Mouse (Mus musculus): ENCODE results near the gene Cyfip1.
"Not testable (repeated sequence)": the region's sequence is repeated elsewhere in the genome, so short reads cannot be mapped to it uniquely, and the experiment has no call there.

Cyfip1 gene

DNA sequence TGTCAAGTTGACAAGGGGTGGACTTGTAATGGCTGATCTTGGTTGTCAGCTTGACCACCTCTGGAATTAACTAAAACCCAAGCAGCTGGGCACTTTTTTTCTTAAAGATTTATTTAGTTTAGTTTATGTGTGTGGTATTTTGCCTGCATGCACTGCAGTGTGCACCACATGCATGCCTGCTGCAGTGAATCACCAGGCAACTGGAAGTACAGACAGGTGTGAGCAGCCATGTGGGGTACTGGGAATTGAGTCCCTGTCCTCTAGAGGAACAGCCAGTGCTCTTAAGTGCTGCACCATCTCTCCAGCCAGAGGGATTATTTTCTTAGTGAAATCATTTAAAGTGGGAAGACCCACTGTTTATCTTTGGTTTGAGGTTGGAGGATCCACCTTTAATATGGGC lies 23.5 kb downstream of the Cyfip1 start:
- no peak for DNase-seq (ENCODE audit: low read depth, low spot score)

DNA sequence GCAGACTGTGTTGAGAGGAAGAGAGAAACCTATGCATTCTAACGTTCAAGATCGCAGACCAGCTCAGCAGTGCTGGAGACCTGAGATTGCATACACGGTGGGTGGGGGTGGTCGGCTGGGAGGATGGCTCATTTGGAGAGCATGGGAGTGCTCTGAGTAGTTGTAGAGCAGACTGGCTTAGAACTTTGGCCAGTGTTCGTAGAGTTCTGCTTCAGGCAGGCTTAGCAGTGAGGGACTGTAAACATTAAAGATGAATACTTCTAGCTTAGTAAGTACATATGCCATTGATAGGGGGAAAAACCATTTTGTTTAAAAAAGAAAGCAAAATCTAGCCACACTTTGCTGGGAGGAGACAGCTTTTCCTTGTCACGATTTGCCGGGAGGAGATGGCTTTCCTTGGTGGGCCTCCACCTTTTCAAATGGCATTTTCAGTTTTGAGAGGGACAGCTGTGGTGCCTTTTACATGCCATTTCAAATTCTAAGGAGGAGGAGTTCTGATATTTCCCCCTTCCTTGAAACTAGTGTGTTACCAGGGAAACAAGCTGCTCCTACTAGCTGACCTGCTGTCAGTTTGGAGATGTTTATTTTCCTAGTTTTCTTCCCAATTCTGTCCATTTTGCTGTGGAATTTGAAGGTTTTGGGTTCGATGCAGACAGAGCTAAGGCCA lies 24.3 kb downstream of the Cyfip1 start:
- no peak for DNase-seq (ENCODE audit: low read depth, low spot score)

DNA sequence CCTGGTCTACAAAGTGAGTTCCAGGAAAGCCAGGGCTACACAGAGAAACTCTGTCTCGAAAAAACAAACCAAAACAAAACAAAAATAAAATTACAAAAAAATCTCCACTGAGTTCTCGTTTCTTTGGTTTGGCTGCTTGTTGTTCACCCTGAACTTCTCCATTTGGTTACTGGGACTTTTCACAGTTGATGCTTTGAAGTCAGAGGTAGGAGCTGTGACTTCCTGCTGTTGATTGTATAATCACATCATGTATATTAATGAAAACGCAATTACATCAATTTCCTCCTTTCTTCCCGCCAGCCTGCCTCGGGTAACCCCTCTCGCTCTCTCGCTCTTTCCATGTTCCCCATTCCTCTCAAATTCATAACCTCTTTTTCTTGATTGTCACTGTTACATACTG lies 26.7 kb downstream of the Cyfip1 start:
- DNase-seq (ENCODE audit: low read depth, low spot score), result no peak

DNA sequence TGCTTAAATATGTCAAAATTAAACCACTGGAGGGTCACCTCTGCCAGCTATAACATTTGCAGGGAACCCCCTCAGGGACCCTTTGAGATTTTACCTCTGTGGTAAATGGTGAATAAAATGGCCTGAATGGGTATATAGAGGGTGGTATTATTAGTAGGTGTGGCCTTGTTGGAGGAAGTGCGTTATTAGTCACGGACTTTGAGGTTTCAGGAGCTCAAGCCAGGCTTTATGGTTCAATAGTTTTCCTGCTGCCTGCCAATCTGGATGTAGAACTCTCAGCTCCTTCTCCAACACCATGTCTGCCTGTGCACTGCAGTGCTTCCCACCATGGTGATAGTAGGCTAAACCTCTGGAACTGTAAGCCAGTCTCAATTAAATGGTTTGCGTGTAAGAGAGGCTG lies 27.7 kb downstream of the Cyfip1 start:
- no peak for DNase-seq (ENCODE audit: low read depth, low spot score)

DNA sequence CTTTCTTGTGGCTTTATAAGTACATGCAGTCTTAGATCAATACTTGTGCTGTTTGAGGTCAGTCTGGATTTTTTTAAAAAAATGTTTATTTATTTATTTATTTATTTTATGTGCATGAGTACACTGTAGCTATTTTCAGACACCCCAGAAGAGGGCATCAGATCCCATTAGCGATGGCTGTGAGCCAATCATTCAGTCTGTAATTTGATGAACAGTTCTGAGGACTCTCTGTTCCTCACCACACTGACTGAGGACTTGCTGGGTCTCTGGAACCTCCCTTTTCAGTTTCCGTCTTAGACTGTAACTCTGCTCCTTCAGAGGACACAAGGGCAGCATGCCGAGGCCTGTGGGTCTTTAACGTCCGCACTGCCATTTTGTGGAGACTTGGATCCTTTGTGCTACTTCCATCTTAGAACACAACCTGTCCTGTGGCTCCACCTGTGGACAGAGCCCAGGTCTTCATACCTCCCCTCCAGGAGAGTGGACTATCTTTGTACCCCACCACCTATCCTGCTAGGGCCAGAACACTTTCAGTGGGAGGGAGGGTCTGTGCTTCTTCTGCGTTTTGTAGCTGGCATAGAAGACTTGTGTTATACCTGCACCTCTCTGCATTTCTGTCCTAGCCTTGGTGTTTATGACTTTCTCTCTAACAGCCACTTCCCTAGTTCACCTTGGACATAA lies 28.9 kb downstream of the Cyfip1 start:
- no peak for DNase-seq (ENCODE audit: low read depth, low spot score)

DNA sequence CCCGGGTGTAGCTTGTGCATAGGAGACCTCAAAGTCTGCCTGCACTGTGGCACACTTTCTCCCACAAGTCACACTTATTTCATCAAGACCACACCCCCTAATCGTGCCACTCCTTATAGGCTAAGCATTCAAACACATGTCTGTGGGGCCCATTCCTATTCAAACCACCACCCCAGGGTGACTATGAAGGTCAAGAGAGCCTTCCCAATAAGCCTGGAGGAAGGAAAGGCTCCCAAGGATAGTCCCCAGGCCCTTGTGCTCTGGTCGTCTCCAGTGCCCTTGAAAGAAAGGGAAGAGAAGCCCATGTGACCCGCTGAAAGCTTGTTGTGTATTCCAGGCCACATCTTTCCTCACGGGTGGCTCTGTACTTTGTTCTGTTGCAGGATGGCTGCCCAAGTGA lies 29.9 kb downstream of the Cyfip1 start:
- no peak for DNase-seq (ENCODE audit: low read depth, low spot score)

DNA sequence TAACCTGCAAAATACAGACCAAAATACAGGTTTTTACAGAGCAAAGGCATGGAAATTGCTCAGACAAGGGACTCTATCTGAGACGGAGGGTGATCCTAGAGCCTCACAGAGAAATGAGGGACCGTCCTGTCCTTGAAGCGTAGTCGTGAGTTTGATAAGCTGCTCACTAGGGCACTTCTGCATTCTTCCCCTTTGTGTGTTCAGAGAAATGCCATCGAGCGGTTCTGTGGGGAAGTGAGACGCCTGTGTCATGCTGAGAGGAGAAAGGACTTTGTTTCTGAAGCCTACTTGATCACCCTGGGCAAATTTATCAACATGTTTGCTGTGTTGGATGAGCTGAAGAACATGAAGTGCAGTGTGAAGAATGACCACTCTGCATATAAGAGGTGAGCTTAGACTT lies 33.2 kb downstream of the Cyfip1 start:
- no peak for DNase-seq (ENCODE audit: low read depth, low spot score)

DNA sequence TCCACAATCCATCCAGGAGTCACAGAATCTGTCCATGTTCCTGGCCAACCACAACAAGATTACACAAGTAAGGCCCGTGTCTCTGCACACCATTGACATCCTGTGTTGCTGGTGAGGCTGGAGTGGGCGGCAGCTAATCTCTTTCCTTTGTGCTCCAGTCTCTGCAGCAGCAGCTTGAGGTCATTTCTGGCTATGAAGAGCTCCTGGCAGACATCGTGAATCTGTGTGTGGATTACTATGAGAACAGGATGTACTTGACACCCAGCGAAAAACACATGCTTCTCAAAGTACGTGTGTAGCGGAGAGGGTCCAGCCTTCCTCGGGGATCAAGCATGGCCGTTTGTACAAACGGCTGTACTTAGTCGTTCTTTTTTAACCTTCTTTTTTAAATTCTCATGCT lies 36.2 kb downstream of the Cyfip1 start:
- no peak for DNase-seq (ENCODE audit: low read depth, low spot score)

DNA sequence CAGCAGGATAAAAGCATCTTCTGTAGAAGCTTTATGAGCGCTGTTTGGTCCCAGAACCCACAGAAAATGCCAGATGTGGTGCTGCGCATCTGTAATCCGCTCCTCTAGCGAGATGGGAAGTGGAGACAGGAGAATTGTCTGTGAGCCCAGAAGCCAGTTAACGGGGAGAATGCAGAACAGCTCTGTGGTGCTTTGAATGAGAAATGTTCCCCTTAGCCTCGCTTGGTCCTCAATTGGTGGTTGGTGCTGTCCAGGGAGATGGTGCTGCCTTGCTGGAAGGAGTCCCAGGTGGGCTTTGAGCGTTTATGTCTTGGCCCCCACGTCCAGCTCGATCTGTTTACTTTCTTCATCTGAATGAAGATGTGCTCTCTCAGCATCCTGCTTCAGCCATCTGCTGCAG lies 39.3 kb downstream of the Cyfip1 start:
- DNase-seq (ENCODE audit: low read depth, low spot score), result no peak

DNA sequence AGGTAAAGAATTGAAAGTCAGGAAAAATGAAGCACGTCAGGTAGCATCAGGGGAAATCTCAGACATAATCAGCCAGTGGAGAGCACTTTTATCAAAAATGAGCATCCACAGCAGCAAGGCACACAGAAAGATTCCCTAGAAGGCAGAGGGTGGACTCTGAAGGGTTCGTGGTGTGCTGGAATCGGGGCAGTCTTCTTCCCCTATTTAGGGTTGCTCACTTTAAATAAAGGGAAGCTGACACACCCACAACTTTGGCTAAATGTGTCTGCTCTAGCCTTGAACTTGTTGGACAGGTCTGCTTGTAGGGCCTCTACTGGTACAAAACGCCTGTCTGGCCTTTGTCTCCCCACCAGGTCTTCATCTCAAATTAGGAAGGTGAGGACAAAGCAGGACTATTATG lies 47.1 kb downstream of the Cyfip1 start:
- no peak for DNase-seq (ENCODE audit: low read depth, low spot score)

DNA sequence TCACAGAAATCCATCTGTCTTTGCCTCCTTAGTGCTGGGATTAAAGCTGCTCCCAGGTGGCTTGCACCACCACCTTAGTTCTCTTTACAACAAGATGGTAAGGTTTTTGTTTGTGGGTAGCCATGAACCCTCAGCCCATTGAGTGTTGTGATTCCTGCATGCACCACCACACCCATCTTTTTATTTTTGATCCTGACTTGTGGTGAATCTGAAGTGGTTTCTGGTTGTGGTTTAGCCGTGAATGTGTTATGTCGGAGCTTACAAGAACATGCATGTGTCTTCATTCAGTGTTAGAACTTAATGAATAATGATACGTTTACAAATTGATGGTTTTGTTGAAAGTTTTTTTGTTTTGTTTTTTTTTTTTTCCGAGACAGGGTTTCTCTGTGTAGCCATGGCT lies 48.5 kb downstream of the Cyfip1 start:
- peak; percentile 70 for DNase-seq (ENCODE audit: low read depth, low spot score)

DNA sequence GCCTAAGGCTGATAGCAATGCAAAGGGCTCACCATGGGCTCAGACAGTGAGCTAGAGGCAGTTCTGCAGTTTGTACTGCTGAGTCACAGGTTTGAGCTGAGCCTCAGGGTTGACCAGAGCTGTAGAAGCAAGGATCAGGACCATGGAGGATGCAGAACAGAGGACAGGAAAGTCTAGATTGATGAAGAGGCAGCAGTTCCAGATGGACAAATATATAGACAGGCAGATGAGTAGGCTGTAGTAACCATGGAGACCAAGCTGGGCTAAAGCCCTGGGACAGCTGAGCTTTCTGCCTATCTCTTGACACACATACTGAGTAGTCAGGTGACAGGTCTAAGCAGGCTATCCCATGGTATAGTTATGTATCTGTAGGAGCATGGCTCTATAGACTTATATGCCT lies 49.2 kb downstream of the Cyfip1 start:
- DNase-seq (ENCODE audit: low read depth, low spot score), result no peak

DNA sequence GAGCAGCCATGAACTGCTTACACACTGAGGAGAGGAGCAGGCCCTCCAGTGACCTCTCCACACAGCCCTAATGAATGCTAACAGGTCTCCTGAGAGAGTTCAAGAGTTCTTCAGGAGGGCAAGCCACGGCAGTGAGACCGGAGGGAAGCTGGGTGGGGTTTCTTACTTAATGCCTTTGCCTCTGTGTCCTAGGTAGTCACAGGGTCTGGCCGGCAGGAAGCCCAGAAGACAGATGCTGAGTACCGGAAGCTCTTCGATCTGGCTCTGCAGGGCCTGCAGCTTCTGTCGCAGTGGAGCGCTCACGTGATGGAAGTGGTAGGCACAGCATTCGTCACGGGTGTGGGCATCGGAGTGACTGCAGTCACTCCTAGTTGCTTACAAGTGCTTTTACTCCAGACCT lies 50.3 kb downstream of the Cyfip1 start:
- DNase-seq (ENCODE audit: low read depth, low spot score), result peak; percentile 10

DNA sequence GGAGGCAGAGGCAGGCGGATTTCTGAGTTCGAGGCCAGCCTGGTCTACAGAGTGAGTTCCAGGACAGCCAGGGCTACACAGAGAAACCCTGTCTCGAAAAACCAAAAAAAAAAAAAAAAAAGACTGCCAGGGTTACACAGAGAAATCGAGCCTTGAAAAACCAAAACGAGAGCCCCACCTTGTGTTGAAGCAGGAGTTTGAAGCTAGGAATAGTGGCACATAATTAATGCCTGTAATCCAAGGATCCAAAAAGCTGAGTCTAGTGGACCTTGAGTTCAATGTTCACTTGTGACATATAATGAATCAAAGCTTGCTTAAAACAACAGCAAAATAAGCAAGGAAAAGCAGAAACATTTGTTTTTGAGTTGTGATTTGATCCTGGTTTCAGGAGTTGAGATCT lies 62.2 kb downstream of the Cyfip1 start:
- DNase-seq (ENCODE audit: low read depth, low spot score), result no peak

DNA sequence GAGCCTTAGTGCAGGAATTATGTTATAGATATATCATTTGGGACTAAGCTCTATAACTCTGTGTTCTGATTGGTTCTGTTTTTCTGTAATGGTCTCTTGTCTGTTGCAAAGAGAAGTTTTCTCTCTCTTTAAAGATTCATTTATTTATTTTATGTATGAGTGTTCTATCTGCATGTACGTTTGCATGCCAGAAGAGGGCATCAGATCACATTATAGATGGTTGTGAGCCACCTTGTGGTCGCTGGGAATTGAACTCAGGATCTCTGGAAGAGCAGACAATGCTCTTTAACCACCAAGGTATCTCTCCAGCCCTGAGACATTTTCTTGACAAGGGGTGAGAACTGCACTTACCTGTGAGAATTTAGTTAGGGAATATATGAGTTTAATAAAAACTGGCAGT lies 63.9 kb downstream of the Cyfip1 start:
- no peak for DNase-seq (ENCODE audit: low read depth, low spot score)

DNA sequence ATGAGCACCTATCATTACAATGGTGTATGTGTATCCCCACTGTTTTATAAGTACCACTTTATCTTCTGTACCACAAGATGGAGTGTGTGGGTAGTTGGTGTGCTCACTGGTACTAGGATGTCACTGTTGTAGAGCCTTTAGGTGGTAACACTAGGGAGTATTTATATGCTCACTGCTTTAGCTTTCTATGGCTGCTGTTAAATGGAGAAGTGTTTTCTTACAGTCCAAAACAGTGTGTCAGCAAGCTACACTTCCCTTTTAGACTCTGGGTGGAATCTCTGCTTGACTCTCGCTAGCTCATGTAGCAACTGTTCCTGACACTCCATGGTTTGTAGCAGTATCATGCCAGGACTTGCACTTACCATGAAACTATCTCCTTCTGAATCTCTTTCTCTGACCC lies 68.0 kb downstream of the Cyfip1 start:
- DNase-seq (ENCODE audit: low read depth, low spot score), result no peak

DNA sequence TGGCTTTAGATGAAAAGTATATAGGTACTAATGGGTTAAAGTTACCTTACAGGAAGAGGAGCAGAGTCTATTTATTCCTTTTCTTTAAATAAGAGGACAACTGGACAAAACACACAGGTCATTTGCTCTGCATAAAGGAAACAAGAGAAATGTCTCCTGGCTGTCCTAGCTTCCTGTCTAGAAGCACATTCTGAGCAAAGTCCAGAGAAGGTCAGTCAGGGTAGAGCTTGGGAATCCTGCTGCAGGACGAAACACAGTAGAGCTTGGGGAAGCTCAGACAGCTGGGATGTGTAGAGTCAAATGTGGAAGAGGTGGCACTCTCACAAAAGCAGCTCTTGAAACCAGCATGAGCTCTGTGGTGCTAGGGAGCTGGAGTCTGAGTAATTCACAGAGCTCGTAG lies 68.8 kb downstream of the Cyfip1 start:
- DNase-seq (ENCODE audit: low read depth, low spot score), result no peak

DNA sequence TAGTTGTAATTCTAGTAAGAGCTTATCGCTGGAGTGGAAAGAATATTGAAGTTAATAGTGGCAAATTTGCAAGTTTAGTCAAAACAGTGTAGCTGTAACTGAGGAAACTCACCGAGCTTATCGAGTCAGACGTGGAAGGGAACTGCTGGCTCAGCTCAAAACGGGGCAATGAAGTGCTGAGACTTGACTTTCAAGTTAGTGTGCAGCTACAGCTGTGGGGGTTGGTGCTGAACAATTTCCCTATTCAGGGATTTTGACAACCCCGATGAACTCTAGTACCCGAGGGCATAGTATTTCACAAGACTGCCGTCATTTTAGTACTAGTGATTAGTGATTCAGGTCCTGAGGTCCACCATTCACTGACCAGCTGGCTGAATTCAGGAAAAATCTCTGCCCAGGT lies 69.8 kb downstream of the Cyfip1 start:
- DNase-seq (ENCODE audit: low read depth, low spot score), result peak; percentile 9

DNA sequence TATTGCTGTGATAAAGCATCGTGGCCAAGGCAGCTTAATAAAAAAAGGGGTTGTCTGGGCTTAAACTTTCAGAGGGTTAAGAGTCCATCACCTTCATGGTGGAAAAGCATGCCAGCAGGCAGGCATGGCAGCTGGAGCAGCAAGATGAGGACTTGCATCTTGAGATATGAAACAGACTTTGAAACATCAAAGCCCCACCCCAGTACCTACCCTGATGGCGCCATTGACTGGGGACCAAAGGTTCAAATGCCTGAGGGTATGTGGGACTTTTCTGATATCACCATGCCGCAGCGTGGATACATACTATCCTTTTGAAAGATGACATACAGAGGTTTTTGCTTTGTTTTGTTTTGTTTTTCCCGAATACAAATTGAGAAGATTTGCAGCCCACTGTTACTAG lies 70.6 kb downstream of the Cyfip1 start:
- no peak for DNase-seq (ENCODE audit: low read depth, low spot score)

DNA sequence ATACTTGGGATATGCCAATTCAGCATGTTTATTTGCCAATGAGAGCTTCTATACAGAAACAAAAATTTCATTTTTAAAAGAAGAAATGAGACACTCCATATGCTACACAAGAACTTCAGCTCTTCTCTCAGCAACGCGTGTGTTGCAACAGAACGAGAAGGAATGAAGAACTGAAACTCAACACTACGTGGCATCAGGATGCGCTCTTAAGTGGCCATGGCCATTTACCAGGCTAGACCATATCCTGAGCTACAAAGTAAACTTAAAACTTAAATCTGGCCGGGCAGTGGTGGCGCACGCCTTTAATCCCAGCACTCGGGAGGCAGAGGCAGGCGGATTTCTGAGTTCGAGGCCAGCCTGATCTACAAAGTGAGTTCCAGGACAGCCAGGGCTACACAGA lies 76.8 kb downstream of the Cyfip1 start:
- DNase-seq (ENCODE audit: low read depth, low spot score), result not testable (repeated sequence)

DNA sequence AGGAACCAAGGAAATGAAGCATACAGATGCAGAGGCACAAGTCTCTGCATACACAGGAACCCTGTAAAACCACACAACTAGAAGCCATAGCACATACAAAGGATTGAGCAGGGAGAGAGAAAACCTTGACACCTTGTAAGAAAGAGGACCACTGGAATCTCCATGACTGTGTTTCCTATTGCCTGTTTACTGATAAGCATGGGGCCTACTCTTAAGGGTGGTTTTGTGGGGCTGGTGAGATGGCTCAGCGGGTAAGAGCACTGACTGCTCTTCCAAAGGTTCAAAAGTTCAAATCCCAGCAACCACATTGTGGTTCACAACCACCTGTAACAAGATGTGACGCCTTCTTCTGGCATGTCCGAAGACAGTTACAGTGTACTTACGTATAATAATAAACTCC lies 85.7 kb downstream of the Cyfip1 start:
- no peak for DNase-seq (ENCODE audit: low read depth, low spot score)

DNA sequence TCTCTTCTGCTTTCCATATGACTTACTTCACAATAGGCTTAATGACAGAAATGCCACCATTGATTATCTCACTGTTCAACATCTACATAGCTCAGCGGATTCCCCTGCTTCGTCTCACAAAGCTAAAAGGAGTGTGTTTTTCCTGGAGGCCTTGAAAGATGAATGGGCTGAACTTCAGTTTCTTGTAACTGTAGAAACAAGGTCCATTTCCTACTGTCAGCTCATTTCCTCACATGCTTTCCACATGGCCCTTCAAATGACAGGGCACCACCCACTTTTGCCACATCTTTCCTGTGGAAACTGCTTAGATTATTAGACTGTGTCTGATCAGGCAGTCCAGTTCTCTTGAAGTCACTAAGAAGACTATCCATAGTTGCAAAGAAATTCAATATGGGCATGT lies 87.1 kb downstream of the Cyfip1 start:
- no peak for DNase-seq (ENCODE audit: low read depth, low spot score)

DNA sequence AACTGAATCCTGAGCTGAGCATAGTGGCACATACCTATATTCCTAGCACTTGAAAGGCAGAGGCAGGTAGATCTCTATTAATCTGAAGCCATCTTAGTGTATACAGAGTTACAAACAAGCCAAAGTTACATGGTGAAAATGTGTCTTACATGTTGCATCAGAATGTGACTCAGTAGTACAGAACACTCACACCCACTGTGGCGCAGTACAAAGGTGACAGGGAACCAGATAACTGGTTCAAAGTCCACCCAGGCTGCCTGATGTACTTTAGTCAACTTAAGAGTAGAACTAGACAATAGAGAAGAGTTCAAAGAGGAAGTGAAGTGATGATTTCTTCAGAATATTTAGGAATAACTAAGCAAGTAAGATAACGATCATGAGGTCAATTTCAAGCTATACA lies 93.5 kb downstream of the Cyfip1 start:
- DNase-seq (ENCODE audit: low read depth, low spot score), result no peak

DNA sequence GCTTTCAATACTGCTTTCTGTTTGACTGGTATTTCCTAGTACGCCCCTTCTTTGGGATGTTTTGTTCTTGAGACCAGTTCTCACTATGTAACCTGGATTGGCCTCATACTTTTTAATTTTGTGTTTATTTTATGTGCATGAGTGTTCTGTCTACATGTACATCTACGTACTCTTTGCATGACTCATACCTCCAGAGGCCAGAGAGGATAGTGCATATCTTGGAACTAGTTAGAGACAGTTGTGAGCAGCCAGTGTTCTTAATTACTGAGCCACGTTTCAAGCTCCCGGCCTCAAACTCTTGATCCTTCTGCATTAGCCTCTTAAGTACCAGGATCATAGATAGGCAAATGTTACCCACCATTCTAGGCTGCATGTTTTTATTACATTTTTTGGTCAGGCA lies 96.8 kb downstream of the Cyfip1 start:
- no peak for DNase-seq (ENCODE audit: low read depth, low spot score)
